Comparison of ENCODE assay signal across 13 mouse cellular contexts in genomic region chr6:82862042-82862441, GRCm38 (mm10).
DNase-seq lines count a peak whose midpoint lies in the region; ATAC-seq and TF ChIP-seq lines count a peak whose summit lies in the region.
"Had no signal": no experiment of that assay in that cellular context is flagged by ENCODE, and none has a peak within 500 bp of the region (broad histone marks: within the 10 kb centered on the region; RNA-seq: fewer than 3 reads in every experiment).

No protein-coding gene starts in this region.

- H3K9me3 ChIP-seq in heart, embryonic 14.5 days (ENCODE audit: control insufficient read depth, low read length), result peaks cover 9% of the 10 kb centered on the region
- H3K9me3 ChIP-seq: midbrain, embryonic 10.5 days had no signal

- intact Hi-C loops in heart, postnatal 25 days (cut with DNase I), result no loop called here

- DNase-seq in heart, postnatal 25 days (ENCODE audit: low spot score), result no peak
- peak; percentile 43 for DNase-seq in Muller cell, postnatal 12 days (ENCODE audit: inconsistent ontology term)
- DNase-seq in embryo, embryonic 11.5 days (ENCODE audit: low read depth, low spot score), result peak; percentile 14
- DNase-seq in urinary bladder, adult 18-20 months (ENCODE audit: low spot score in 2 of 2), result no peak
- DNase-seq in lung, postnatal 36 days, result no peak
- DNase-seq: cerebellum, postnatal 25 days; left cerebral cortex, postnatal 4 days; lung, embryonic 14.5 days had no signal

- H3K4me2 ChIP-seq in heart, embryonic 14.5 days (ENCODE audit: low read length), result no peak overlapping the region; the same call in 1 of the 2 replicates
- peak overlapping the region; percentile 53 for H3K4me2 ChIP-seq in myocyte (ENCODE audit: low read depth)
- H3K4me2 ChIP-seq: lung, embryonic 14.5 days had no signal

- H3K4me1 ChIP-seq in heart, embryonic 14.5 days (ENCODE audit: control insufficient read depth in 2 of 2, insufficient read depth in 2 of 2, low read length in 2 of 2), result peaks cover 11 to 24% of the 10 kb centered on the region in 2 experiments

- no peak overlapping the region for H3K4me3 ChIP-seq in heart, embryonic 14.5 days (ENCODE audit: control insufficient read depth in 1 of 2, insufficient read depth in 1 of 2, low read depth in 1 of 2, low read length in 2 of 2)
- no peak overlapping the region for H3K4me3 ChIP-seq in myocyte
- H3K4me3 ChIP-seq: layer of hippocampus, adult 2 months; midbrain, embryonic 10.5 days had no signal

- WGBS in heart, embryonic 14.5 days, result 30% methylated on average over 3 of the region's 3 CpGs

- TF ChIP-seq POLR2A in myocyte (IDR thresholded peaks at IDR 0.05; ENCODE audit: insufficient read length, low read depth), result no peak

- H3ac ChIP-seq in myocyte (ENCODE audit: control insufficient read depth, insufficient read length), result no peak overlapping the region

- H3K79me2 ChIP-seq in myocyte (ENCODE audit: control insufficient read depth, insufficient read depth), result no peaks in the 10 kb centered on the region

- peak overlapping the region; percentile 32 to 43; a peak in 2 of 4 replicates for H3K27ac ChIP-seq in heart, embryonic 14.5 days (replicated peaks in 1 of 2; ENCODE audit: control insufficient read depth in 1 of 2, insufficient read depth in 1 of 2, low read depth in 2 of 2, low read length in 2 of 2)
- H3K27ac ChIP-seq: layer of hippocampus, adult 2 months; midbrain, embryonic 10.5 days had no signal

- ATAC-seq in heart, embryonic 14.5 days (ENCODE audit: insufficient number of reproducible peaks, insufficient read depth, low FRiP score, low read depth), result no peak
- ATAC-seq: intestine, postnatal 0 days had no signal

- H3K9ac ChIP-seq in heart, embryonic 14.5 days (ENCODE audit: low read length), result no peak overlapping the region
- H3K9ac ChIP-seq: lung, embryonic 14.5 days had no signal

- H3K27me3 ChIP-seq in heart, embryonic 14.5 days (ENCODE audit: control insufficient read depth, insufficient read depth, low read length), result no peaks in the 10 kb centered on the region
- no peaks in the 10 kb centered on the region for H3K27me3 ChIP-seq in myocyte (ENCODE audit: control insufficient read depth, insufficient read depth, insufficient read length)

- no peaks in the 10 kb centered on the region for H3K36me3 ChIP-seq in heart, embryonic 14.5 days (ENCODE audit: control insufficient read depth, insufficient read depth, low read length)
- H3K36me3 ChIP-seq in myocyte (ENCODE audit: control insufficient read depth, insufficient read depth), result no peaks in the 10 kb centered on the region
- H3K36me3 ChIP-seq: midbrain, embryonic 10.5 days had no signal

TF ChIP-seq in myocyte, 11 proteins besides CTCF, POLR2A, EP300 and RAD21:
- TF ChIP-seq REST (IDR thresholded peaks at IDR 0.05; ENCODE audit: insufficient read depth, insufficient read length) (no peak), USF1 (IDR thresholded peaks at IDR 0.05; ENCODE audit: low read depth) (peak; percentile 87)

Comparison
In these comparisons a context has a peak if more than half of its experiments do, and no peak if none do; other contexts are left out.
1. DNase-seq: peak in Muller cell, postnatal 12 days (single experiment) and embryo, embryonic 11.5 days (single experiment); none in heart, postnatal 25 days (single experiment), urinary bladder, adult 18-20 months (0 of 2) and lung, postnatal 36 days (single experiment).